Mouse (Mus musculus): ENCODE data around the gene Smad1. TPM values are rescaled to one million over a fixed set of nuclear protein-coding genes. Genes with fewer than 3 reads are reported as not detected.

Gene Smad1
- total and polyA plus RNA-seq, 2 experiments from 2014 or later = 49.1 to 77.2 TPM

DNA sequence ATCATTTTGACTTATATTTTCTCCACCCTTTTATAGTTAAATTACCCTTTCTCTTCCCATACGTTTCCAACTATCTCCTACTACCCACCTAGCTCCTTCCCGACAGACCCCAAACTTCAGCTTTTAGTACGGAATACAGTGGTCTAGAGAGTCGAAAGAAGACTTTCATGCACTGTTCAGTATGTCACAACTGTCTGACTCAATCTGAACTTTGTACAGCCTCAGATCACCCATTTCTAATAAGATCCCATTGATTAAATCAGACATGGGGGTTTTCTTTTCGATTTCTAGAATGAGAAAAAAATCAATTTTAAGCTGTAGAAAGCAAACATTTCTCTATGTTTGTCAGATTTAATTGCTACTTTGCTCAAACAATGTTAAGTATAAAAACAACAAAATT lies 6.1 kb downstream of the Smad1 start:
- WGBS = 91% methylated on average over 5 of the region's 5 CpGs
- H3K27me3 ChIP-seq (ENCODE audit: insufficient read depth, low read length) = no peaks in the 10 kb centered on the region
- H3K4me3 ChIP-seq (ENCODE audit: low read length) = no peak overlapping the region
- no peak for ATAC-seq
- no peak overlapping the region for H3K9ac ChIP-seq (replicated peaks; ENCODE audit: low read length)
- H3K27ac ChIP-seq = no peak overlapping the region
- DNase-seq (ENCODE audit: low spot score) = no peak
- peaks cover 7% of the 10 kb centered on the region; the same call in 1 of the 2 replicates for H3K4me1 ChIP-seq (ENCODE audit: insufficient read depth, low read length)
- TF ChIP-seq CTCF (IDR thresholded peaks at IDR 0.05; ENCODE audit: low read depth) = no peak
- no peaks in the 10 kb centered on the region for H3K9me3 ChIP-seq (ENCODE audit: low read length)
- H3K36me3 ChIP-seq (ENCODE audit: insufficient read depth, low read length) = no peaks in the 10 kb centered on the region
- no peak overlapping the region for H3K4me2 ChIP-seq (ENCODE audit: low read depth, low read length)

DNA sequence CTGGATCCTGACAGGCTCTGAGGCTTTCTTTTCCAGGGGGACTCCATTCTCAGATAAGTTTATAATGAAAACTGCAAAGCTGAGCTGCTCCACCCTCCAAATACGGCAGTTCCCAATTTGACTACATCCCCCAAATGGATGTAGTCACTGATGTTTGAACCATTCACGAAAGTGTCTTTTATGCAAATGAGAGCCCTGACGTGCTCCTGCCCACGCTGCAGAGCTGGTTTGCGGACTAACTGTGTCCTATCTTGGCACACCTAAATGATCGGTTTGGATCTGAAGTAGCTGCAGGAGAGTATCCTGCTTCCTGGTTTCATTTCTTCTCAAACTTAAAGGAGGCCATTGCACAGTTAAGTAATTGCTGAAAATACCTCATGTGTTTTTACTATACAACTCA lies 6.7 kb downstream of the Smad1 start:
- Histone ChIP-seq H3K4me2 (ENCODE audit: low read depth, low read length) (peak overlapping the region; percentile 29), H3K9ac (replicated peaks; ENCODE audit: low read length) (no peak overlapping the region), H3K9me3 (ENCODE audit: low read length) (no peaks in the 10 kb centered on the region), H3K4me1 (ENCODE audit: insufficient read depth, low read length) (peaks cover 7% of the 10 kb centered on the region; the same call in 1 of the 2 replicates), H3K27me3 (ENCODE audit: insufficient read depth, low read length) (no peaks in the 10 kb centered on the region), H3K27ac (no peak overlapping the region), H3K36me3 (ENCODE audit: insufficient read depth, low read length) (no peaks in the 10 kb centered on the region), H3K4me3 (ENCODE audit: low read length) (no peak overlapping the region)
- no peak for ATAC-seq
- TF ChIP-seq CTCF (IDR thresholded peaks at IDR 0.05; ENCODE audit: low read depth) = no peak
- 31% methylated on average over 6 of the region's 6 CpGs for WGBS
- DNase-seq (ENCODE audit: low spot score) = no peak

DNA sequence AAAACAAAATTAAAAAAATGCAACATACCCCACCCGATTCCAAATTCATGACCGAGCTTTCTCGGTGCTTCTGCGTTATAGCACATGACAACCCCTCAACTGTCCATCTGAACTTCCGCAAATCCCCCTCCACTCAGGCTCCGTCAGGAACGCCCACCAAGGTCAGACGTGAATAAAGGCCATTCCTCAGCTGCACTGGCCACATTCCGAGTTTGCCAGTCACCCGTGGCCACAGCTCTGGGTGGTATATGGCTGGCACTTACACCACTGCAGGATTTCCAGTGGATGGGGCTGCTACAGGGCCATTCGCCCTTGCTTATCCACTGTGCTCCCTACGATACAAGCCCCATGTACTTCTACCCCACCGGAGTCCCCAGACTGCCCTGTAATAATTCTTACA lies 7.9 kb downstream of the Smad1 start:
- 71% methylated on average over 13 of the region's 13 CpGs for WGBS
- no peaks in the 10 kb centered on the region for H3K27me3 ChIP-seq (ENCODE audit: insufficient read depth, low read length)
- TF ChIP-seq CTCF (IDR thresholded peaks at IDR 0.05; ENCODE audit: low read depth) = no peak
- H3K4me1 ChIP-seq (ENCODE audit: insufficient read depth, low read length) = peaks cover 7% of the 10 kb centered on the region; the same call in 1 of the 2 replicates
- no peak overlapping the region for H3K4me2 ChIP-seq (ENCODE audit: low read depth, low read length)
- H3K9ac ChIP-seq (replicated peaks; ENCODE audit: low read length) = no peak overlapping the region
- H3K9me3 ChIP-seq (ENCODE audit: low read length) = no peaks in the 10 kb centered on the region
- no peak for ATAC-seq
- H3K4me3 ChIP-seq (ENCODE audit: low read length) = no peak overlapping the region
- H3K27ac ChIP-seq = no peak overlapping the region
- DNase-seq (ENCODE audit: low spot score) = no peak
- no peaks in the 10 kb centered on the region for H3K36me3 ChIP-seq (ENCODE audit: insufficient read depth, low read length)

DNA sequence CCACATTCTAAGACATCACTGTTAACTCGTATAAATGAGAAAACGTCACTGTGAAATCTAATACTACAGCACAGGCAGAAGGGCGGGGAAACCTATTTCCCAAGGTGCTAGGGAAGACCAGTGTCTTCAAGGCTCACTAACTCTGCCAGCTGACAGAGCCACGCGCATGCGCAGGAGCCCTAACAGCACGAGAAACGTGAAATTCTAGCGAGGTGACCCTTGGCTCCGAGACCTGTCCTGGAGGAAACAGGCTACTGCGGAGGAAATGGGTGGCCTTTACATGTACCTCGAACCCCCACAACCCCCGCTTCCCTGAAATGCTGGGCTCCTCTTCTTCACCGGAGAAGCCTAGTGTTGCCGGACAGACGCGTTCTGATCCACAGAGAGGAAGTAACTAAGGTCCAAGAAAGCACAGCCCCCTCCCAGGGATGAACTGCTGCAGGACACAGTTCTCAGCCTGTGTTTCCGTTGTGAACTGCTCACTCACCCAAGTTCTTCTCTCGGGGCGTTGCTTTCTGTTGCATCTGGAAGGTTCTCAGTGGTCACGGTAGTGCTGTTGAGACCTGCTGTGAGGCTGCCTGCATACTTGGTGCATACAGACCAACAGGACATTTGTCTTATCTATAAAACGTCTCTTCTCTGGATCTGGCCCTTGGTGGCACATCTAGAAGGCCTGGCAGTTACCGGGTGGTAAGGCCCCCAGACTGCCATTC lies 10.1 kb downstream of the Smad1 start:
- Histone ChIP-seq H3K27ac (no peak overlapping the region), H3K9me3 (ENCODE audit: low read length) (no peaks in the 10 kb centered on the region), H3K9ac (replicated peaks; ENCODE audit: low read length) (no peak overlapping the region), H3K4me1 (ENCODE audit: insufficient read depth, low read length) (peaks cover 13% of the 10 kb centered on the region; the same call in 1 of the 2 replicates), H3K36me3 (ENCODE audit: insufficient read depth, low read length) (no peaks in the 10 kb centered on the region), H3K4me2 (ENCODE audit: low read depth, low read length) (no peak overlapping the region), H3K4me3 (ENCODE audit: low read length) (no peak overlapping the region), H3K27me3 (ENCODE audit: insufficient read depth, low read length) (no peaks in the 10 kb centered on the region)
- WGBS = 89% methylated on average over 23 of the region's 23 CpGs
- DNase-seq (ENCODE audit: low spot score) = no peak
- ATAC-seq = no peak
- TF ChIP-seq CTCF (IDR thresholded peaks at IDR 0.05; ENCODE audit: low read depth) = no peak

DNA sequence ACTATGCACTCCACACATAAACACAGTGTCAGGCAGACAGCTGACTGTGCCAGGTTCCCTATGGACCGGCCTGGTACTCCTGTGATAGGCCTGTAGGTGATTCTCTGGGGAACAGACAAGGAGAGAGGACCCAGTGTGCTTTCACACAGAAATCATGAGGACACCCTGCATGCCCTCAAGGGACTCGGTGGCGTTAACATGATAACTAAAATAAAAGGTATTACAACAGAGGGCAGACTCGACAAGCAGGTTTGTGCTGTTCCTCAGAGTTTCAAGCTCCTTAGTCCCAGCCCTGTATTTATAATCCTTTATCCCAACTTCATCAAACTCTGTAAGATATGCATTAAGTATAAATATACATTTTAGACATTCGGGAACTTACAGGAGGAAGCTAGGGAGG lies 12.5 kb downstream of the Smad1 start:
- no peaks in the 10 kb centered on the region for H3K9me3 ChIP-seq (ENCODE audit: low read length)
- no peak overlapping the region for H3K27ac ChIP-seq
- H3K4me3 ChIP-seq (ENCODE audit: low read length) = no peak overlapping the region
- no peak overlapping the region for H3K9ac ChIP-seq (replicated peaks; ENCODE audit: low read length)
- DNase-seq (ENCODE audit: low spot score) (no peak), ATAC-seq (no peak)
- peaks cover 15% of the 10 kb centered on the region for H3K4me1 ChIP-seq (ENCODE audit: insufficient read depth, low read length)
- 98% methylated on average over 5 of the region's 5 CpGs for WGBS
- no peaks in the 10 kb centered on the region for H3K36me3 ChIP-seq (ENCODE audit: insufficient read depth, low read length)
- no peaks in the 10 kb centered on the region for H3K27me3 ChIP-seq (ENCODE audit: insufficient read depth, low read length)
- no peak overlapping the region for H3K4me2 ChIP-seq (ENCODE audit: low read depth, low read length)
- no peak for TF ChIP-seq CTCF (IDR thresholded peaks at IDR 0.05; ENCODE audit: low read depth)

DNA sequence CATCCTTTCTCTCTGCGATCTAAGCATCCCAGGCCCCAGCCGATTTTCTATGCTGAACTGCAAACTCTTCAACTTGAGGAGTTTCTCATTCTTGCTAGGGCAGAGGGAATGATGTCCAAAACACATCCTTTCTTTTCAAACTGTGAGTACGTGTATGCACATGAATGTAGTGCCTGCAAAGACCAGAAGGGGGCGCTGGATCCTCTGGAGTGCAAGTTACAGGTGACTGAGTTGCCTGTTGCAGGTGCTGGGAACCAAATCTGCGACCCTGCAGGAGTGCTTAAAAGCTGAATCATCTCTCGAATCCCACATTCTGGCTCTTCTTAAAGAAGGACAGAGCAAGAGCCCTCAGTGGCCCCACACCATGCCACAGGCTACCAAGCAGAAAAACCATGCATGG lies 13.0 kb downstream of the Smad1 start:
- Histone ChIP-seq H3K9ac (replicated peaks; ENCODE audit: low read length) (no peak overlapping the region), H3K9me3 (ENCODE audit: low read length) (no peaks in the 10 kb centered on the region), H3K27ac (no peak overlapping the region), H3K27me3 (ENCODE audit: insufficient read depth, low read length) (no peaks in the 10 kb centered on the region), H3K36me3 (ENCODE audit: insufficient read depth, low read length) (no peaks in the 10 kb centered on the region), H3K4me1 (ENCODE audit: insufficient read depth, low read length) (peaks cover 18% of the 10 kb centered on the region), H3K4me2 (ENCODE audit: low read depth, low read length) (no peak overlapping the region), H3K4me3 (ENCODE audit: low read length) (no peak overlapping the region)
- ATAC-seq (no peak), DNase-seq (ENCODE audit: low spot score) (no peak)
- 77% methylated on average over 6 of the region's 6 CpGs for WGBS
- peak; percentile 34; the same call in 1 of the 2 replicates for TF ChIP-seq CTCF (IDR thresholded peaks at IDR 0.05; ENCODE audit: low read depth)
